Mouse (Mus musculus): ENCODE results near the gene Nos1ap.

- TF ChIP-seq CTCF (IDR thresholded peaks at IDR 0.05; ENCODE audit: low read depth) (no peak), EP300 (IDR thresholded peaks at IDR 0.05; ENCODE audit: low read depth) (no peak)
These were observed 93.4 kb downstream of the Nos1ap start for GRCm38 (mm10) chr1:170496221-170496620.

Measured in liver, postnatal 0 days (tissue).